Comparison of ENCODE assay signal across 18 mouse cellular contexts in the genomic region with DNA sequence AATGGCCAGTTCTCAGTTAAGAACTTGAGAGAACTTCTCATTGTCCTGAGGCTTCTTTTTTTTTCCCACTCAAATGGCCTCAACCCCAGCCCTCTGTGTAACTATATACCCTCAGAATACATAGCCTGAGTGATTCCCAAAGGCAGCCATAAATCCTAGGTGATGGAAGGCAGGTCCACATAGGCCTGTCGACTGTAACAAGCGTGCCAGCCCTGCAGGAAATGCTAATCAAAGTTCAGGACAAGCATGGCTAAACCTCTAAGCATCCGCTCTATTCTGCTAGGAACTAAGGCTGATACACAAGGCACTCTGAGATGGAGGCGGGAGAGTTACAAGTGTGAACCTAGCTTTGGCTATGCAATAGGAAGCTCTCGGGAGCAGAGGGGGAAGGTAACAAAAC.
DNase-seq lines count a peak whose midpoint lies in the region; ATAC-seq and TF ChIP-seq lines count a peak whose summit lies in the region.
"Had no signal": no experiment of that assay in that cellular context is flagged by ENCODE, and none has a peak within 500 bp of the region (broad histone marks: within the 10 kb centered on the region; RNA-seq: fewer than 3 reads in every experiment).

No protein-coding gene starts in this region.

- peak overlapping the region; percentile 63 to 83 for H3K4me3 ChIP-seq in MEL (ENCODE audit: control insufficient read depth in 1 of 2, insufficient read depth in 1 of 2, low read depth in 2 of 2, low read length in 2 of 2)
- H3K4me3 ChIP-seq in embryonic facial prominence, embryonic 10.5 days, result no peak overlapping the region
- peak overlapping the region; percentile 75 for H3K4me3 ChIP-seq in liver, embryonic 16.5 days (ENCODE audit: low read depth, low read length)
- H3K4me3 ChIP-seq: embryonic facial prominence, embryonic 13.5 days; forebrain, embryonic 13.5 days; gastrocnemius, adult 2 months; hindbrain, embryonic 12.5 days; limb, embryonic 13.5 days had no signal

- peak overlapping the region; percentile 64 for H3K4me2 ChIP-seq in liver, embryonic 16.5 days (ENCODE audit: low read depth, low read length)
- H3K4me2 ChIP-seq: embryonic facial prominence, embryonic 13.5 days; forebrain, embryonic 13.5 days; hindbrain, embryonic 12.5 days; limb, embryonic 13.5 days had no signal

- ATAC-seq in liver, embryonic 16.5 days (ENCODE audit: low read depth), result no peak
- ATAC-seq in monocyte, adult 5-6 weeks (replicated peaks; ENCODE audit: insufficient number of reproducible peaks, low FRiP score, low TSS enrichment, poor library complexity, severe bottlenecking), result no peak
- ATAC-seq: forebrain, embryonic 13.5 days had no signal

- no peak for TF ChIP-seq EP300 in MEL (IDR thresholded peaks at IDR 0.05; ENCODE audit: low read depth in 1 of 2, low read length in 2 of 2)

- peaks cover 11 to 27% of the 10 kb centered on the region in 2 experiments for H3K4me1 ChIP-seq in MEL (ENCODE audit: control insufficient read depth in 1 of 2, insufficient read depth in 2 of 2, low read length in 2 of 2)
- peaks cover 41% of the 10 kb centered on the region for H3K4me1 ChIP-seq in embryonic facial prominence, embryonic 10.5 days
- peaks cover 40% of the 10 kb centered on the region for H3K4me1 ChIP-seq in liver, embryonic 16.5 days (ENCODE audit: control insufficient read depth, low read depth, low read length)
- H3K4me1 ChIP-seq: forebrain, embryonic 13.5 days had no signal

- H3K27ac ChIP-seq in MEL (ENCODE audit: control insufficient read depth, low read depth, low read length), result peak overlapping the region; percentile 100
- H3K27ac ChIP-seq in embryonic facial prominence, embryonic 10.5 days (replicated peaks), result peak overlapping the region; percentile 15
- H3K27ac ChIP-seq in liver, embryonic 16.5 days (ENCODE audit: low read length), result peak overlapping the region; percentile 97
- H3K27ac ChIP-seq: embryonic facial prominence, embryonic 13.5 days; forebrain, embryonic 13.5 days; gastrocnemius, adult 2 months; hindbrain, embryonic 12.5 days; limb, embryonic 13.5 days had no signal

- no peak for TF ChIP-seq CTCF in MEL (IDR thresholded peaks at IDR 0.05 in 2 of 3, conservative IDR thresholded peaks at IDR 0.05 in 1 of 3; ENCODE audit: control insufficient read depth in 1 of 3, insufficient read depth in 1 of 3, low read depth in 2 of 3, low read length in 3 of 3, poor library complexity in 1 of 3, severe bottlenecking in 1 of 3)

- peaks cover 32% of the 10 kb centered on the region for H3K79me2 ChIP-seq in MEL (ENCODE audit: control insufficient read depth, insufficient read depth, low read length, poor library complexity)

- no peaks in the 10 kb centered on the region for H3K27me3 ChIP-seq in MEL (ENCODE audit: control insufficient read depth in 1 of 2, insufficient read depth in 2 of 2, low read length in 2 of 2)
- H3K27me3 ChIP-seq in embryonic facial prominence, embryonic 10.5 days (replicated peaks; ENCODE audit: low read depth, poor library complexity, severe bottlenecking), result no peaks in the 10 kb centered on the region
- H3K27me3 ChIP-seq in liver, embryonic 16.5 days (ENCODE audit: control insufficient read depth, insufficient read depth, low read depth, low read length), result no peaks in the 10 kb centered on the region
- H3K27me3 ChIP-seq: CH12.LX; embryonic facial prominence, embryonic 13.5 days; forebrain, embryonic 13.5 days; hindbrain, embryonic 12.5 days; limb, embryonic 13.5 days had no signal

- no peaks in the 10 kb centered on the region for H3K9me3 ChIP-seq in MEL (replicated peaks; ENCODE audit: insufficient read depth, low read length)
- H3K9me3 ChIP-seq in embryonic facial prominence, embryonic 10.5 days, result no peaks in the 10 kb centered on the region
- no peaks in the 10 kb centered on the region for H3K9me3 ChIP-seq in liver, embryonic 16.5 days (replicated peaks; ENCODE audit: control insufficient read depth, low read length)
- H3K9me3 ChIP-seq: embryonic facial prominence, embryonic 13.5 days; forebrain, embryonic 13.5 days; hindbrain, embryonic 12.5 days; limb, embryonic 13.5 days had no signal

- peaks cover under 1 to 23% of the 10 kb centered on the region in 2 experiments; a peak in 2 of 4 replicates for H3K36me3 ChIP-seq in MEL (ENCODE audit: control insufficient read depth in 1 of 2, insufficient read depth in 2 of 2, low read length in 2 of 2)
- H3K36me3 ChIP-seq in embryonic facial prominence, embryonic 10.5 days (replicated peaks), result no peaks in the 10 kb centered on the region
- H3K36me3 ChIP-seq in liver, embryonic 16.5 days (ENCODE audit: control insufficient read depth, insufficient read depth), result no peaks in the 10 kb centered on the region
- H3K36me3 ChIP-seq: embryonic facial prominence, embryonic 13.5 days; hindbrain, embryonic 12.5 days; limb, embryonic 13.5 days had no signal

- WGBS in embryonic facial prominence, embryonic 10.5 days, result 64% methylated on average over 5 of the region's 5 CpGs
- WGBS in liver, embryonic 16.5 days (ENCODE audit: insufficient replicate concordance), result 25% methylated on average over 5 of the region's 5 CpGs

- no peak for TF ChIP-seq RAD21 in MEL (IDR thresholded peaks at IDR 0.05; ENCODE audit: low read depth, low read length)

- DNase-seq in kidney, postnatal 10 days, result peak; percentile 28
- DNase-seq in kidney, postnatal 14 days, result no peak
- DNase-seq in MEL (ENCODE audit: low read depth, low spot score), result peak; percentile 42
- peak; percentile 27 for DNase-seq in embryonic facial prominence, embryonic 10.5 days (ENCODE audit: low spot score)
- DNase-seq in cerebellum, postnatal 25 days, result no peak
- DNase-seq: cerebellum, adult 2 months; gastrocnemius, adult 2 months; kidney, adult 11 months; lung, postnatal 36 days; right cerebral cortex, postnatal 25 days; thymus, postnatal 36 days had no signal

- TF ChIP-seq POLR2A in MEL (IDR thresholded peaks at IDR 0.05; ENCODE audit: control insufficient read depth in 1 of 2, insufficient read depth in 1 of 2, low read depth in 1 of 2, low read length in 2 of 2, poor library complexity in 1 of 2), result no peak

- peak overlapping the region; percentile 77 for H3K9ac ChIP-seq in MEL (ENCODE audit: control insufficient read depth, low read depth, low read length, poor library complexity, severe bottlenecking)
- peak overlapping the region; percentile 84 for H3K9ac ChIP-seq in liver, embryonic 16.5 days (ENCODE audit: low read depth, low read length)
- H3K9ac ChIP-seq: embryonic facial prominence, embryonic 13.5 days; forebrain, embryonic 13.5 days; hindbrain, embryonic 12.5 days; limb, embryonic 13.5 days had no signal

TF ChIP-seq in MEL, 35 proteins besides CTCF, POLR2A, EP300 and RAD21:
- TF ChIP-seq MYC (IDR thresholded peaks at IDR 0.05; ENCODE audit: low read depth, low read length) (no peak), SIN3A (IDR thresholded peaks at IDR 0.05; ENCODE audit: low read length) (no peak), USF1 (IDR thresholded peaks at IDR 0.05; ENCODE audit: low read depth, low read length) (no peak), E2F4 (IDR thresholded peaks at IDR 0.05; ENCODE audit: borderline replicate concordance, low read depth, low read length) (no peak), ELF1 (IDR thresholded peaks at IDR 0.05; ENCODE audit: low read depth, low read length) (no peak), MAX (IDR thresholded peaks at IDR 0.05; ENCODE audit: low read length) (no peak), ZNF384 (IDR thresholded peaks at IDR 0.05; ENCODE audit: low read depth, low read length) (no peak), ETS1 (IDR thresholded peaks at IDR 0.05; ENCODE audit: low read depth, low read length) (no peak), HCFC1 (IDR thresholded peaks at IDR 0.05; ENCODE audit: low read depth, low read length) (no peak), POLR2AphosphoS5 (IDR thresholded peaks at IDR 0.05; ENCODE audit: borderline replicate concordance, low read depth, low read length) (no peak), MYB (IDR thresholded peaks at IDR 0.05; ENCODE audit: low read depth, low read length) (no peak), NRF1 (IDR thresholded peaks at IDR 0.05; ENCODE audit: insufficient read depth, low read depth, low read length, poor library complexity, severe bottlenecking) (no peak), ZC3H11A (IDR thresholded peaks at IDR 0.05; ENCODE audit: low read depth, low read length) (no peak), JUND (IDR thresholded peaks at IDR 0.05; ENCODE audit: low read depth, low read length) (no peak), MEF2A (IDR thresholded peaks at IDR 0.05; ENCODE audit: extremely low read depth, insufficient replicate concordance, low read depth, low read length, poor library complexity, severe bottlenecking) (no peak), POLR2AphosphoS2 (IDR thresholded peaks at IDR 0.05; ENCODE audit: low read length) (no peak), UBTF (IDR thresholded peaks at IDR 0.05; ENCODE audit: borderline replicate concordance, insufficient read depth, low read depth, low read length) (no peak), GATA1 (IDR thresholded peaks at IDR 0.05; ENCODE audit: low read depth, low read length) (no peak), CHD1 (IDR thresholded peaks at IDR 0.05; ENCODE audit: low read depth, low read length) (no peak), ZKSCAN1 (IDR thresholded peaks at IDR 0.05; ENCODE audit: low read depth, low read length) (no peak)

Comparison
In these comparisons a context has a peak if more than half of its experiments do, and no peak if none do; other contexts are left out.
1. DNase-seq: peak in kidney, postnatal 10 days (single experiment), MEL (single experiment) and embryonic facial prominence, embryonic 10.5 days (single experiment); none in kidney, postnatal 14 days (single experiment) and cerebellum, postnatal 25 days (0 of 2).
2. H3K27ac ChIP-seq: peak in every context shown above with its lines; median percentile 100 in MEL; 97 in liver, embryonic 16.5 days; 15 in embryonic facial prominence, embryonic 10.5 days.